Mouse (Mus musculus) C2C12 (cell line): ENCODE data around the gene Ccr2.

Source experiments
- CTCF ChIP-seq: IDR thresholded peaks from one replicate; pipeline ENCODE4 v1.5.1; 2011; ENCODE audit not compliant: control insufficient read depth, insufficient read depth, insufficient read length
- MAX ChIP-seq: IDR thresholded peaks from one replicate; pipeline ENCODE4 v1.6.1; 2011; ENCODE audit warnings: mild to moderate bottlenecking, control low read depth
- USF1 ChIP-seq: IDR thresholded peaks from one replicate; pipeline ENCODE4 v1.6.1; 2011; ENCODE audit warnings: low read depth, mild to moderate bottlenecking, control low read depth, moderate library complexity

DNA sequence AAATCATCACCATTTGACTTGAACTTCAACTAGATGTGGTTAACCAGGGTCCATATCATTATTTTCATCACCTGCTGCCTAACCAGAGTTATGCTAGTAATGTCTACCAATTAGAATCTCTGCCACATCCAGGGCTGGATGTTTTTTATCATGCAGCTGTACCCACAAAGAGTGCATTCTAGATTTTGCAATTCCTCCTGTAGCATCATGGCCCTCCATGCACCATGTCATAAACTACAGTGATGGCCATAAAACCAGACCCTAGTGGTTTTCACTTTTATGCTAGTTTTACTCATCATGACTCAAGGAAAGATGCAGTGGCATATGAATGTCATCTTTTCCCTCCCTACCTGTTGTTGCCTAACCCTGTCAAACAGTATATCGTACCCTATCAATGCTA is 2.6 kb upstream of the Ccr2 start:
- no peak for TF ChIP-seq CTCF
- no peak for TF ChIP-seq USF1
- no peak for TF ChIP-seq MAX
